Comparison of ENCODE assay signal across 8 mouse cellular contexts in genomic region chr9:120674855-120675254, GRCm38 (mm10).
DNase-seq lines count a peak whose midpoint lies in the region; ATAC-seq lines count a peak whose summit lies in the region.

No protein-coding gene starts in this region.

- H3K27ac ChIP-seq in lung, embryonic 16.5 days (ENCODE audit: low read length): no peak overlapping the region
- H3K27ac ChIP-seq in forebrain, embryonic 14.5 days (ENCODE audit: low read depth, low read length): no peak overlapping the region
- H3K27ac ChIP-seq in limb, embryonic 15.5 days: no peak overlapping the region

- 3% methylated on average over 11 of the region's 11 CpGs for WGBS in lung, embryonic 16.5 days
- WGBS in forebrain, embryonic 14.5 days: 6% methylated on average over 11 of the region's 11 CpGs
- 10% methylated on average over 11 of the region's 11 CpGs for WGBS in limb, embryonic 15.5 days

- DNase-seq in lung, postnatal 10 days: no peak
- no peak for DNase-seq in forebrain, embryonic 14.5 days (ENCODE audit: low spot score)
- DNase-seq in thymus, postnatal 25 days: peak; percentile 50
- no peak for DNase-seq in MN1 (ENCODE audit: low spot score)
- DNase-seq in testis, postnatal 10 days (ENCODE audit: low spot score): no peak
- no peak for DNase-seq in gastrocnemius, postnatal 4 days (ENCODE audit: low spot score in 2 of 2)

- H3K36me3 ChIP-seq in lung, embryonic 16.5 days (ENCODE audit: control insufficient read depth, insufficient read depth, low read length): no peaks in the 10 kb centered on the region
- no peaks in the 10 kb centered on the region for H3K36me3 ChIP-seq in forebrain, embryonic 14.5 days (ENCODE audit: control insufficient read depth, insufficient read depth, low read length)
- H3K36me3 ChIP-seq in limb, embryonic 15.5 days: no peaks in the 10 kb centered on the region

- peaks cover 14% of the 10 kb centered on the region; the same call in 1 of the 2 replicates for H3K4me1 ChIP-seq in lung, embryonic 16.5 days (replicated peaks; ENCODE audit: control insufficient read depth, insufficient read depth, low read length)
- peaks cover 29% of the 10 kb centered on the region for H3K4me1 ChIP-seq in forebrain, embryonic 14.5 days (ENCODE audit: control insufficient read depth, insufficient read depth, low read length)
- peaks cover 25% of the 10 kb centered on the region for H3K4me1 ChIP-seq in limb, embryonic 15.5 days

- H3K9ac ChIP-seq in lung, embryonic 16.5 days (ENCODE audit: low read length): no peak overlapping the region
- H3K9ac ChIP-seq in forebrain, embryonic 14.5 days (ENCODE audit: low read length): no peak overlapping the region
- H3K9ac ChIP-seq in limb, embryonic 15.5 days: no peak overlapping the region

- H3K9me3 ChIP-seq in lung, embryonic 16.5 days (ENCODE audit: control insufficient read depth, low read length): no peaks in the 10 kb centered on the region
- H3K9me3 ChIP-seq in forebrain, embryonic 14.5 days (replicated peaks; ENCODE audit: control insufficient read depth, low read length): no peaks in the 10 kb centered on the region
- H3K9me3 ChIP-seq in limb, embryonic 15.5 days: no peaks in the 10 kb centered on the region

- peak overlapping the region; percentile 35; the same call in 1 of the 2 replicates for H3K4me3 ChIP-seq in lung, embryonic 16.5 days (ENCODE audit: low read length)
- H3K4me3 ChIP-seq in forebrain, embryonic 14.5 days (ENCODE audit: low read depth, low read length): no peak overlapping the region
- no peak overlapping the region for H3K4me3 ChIP-seq in limb, embryonic 15.5 days

- H3K27me3 ChIP-seq in lung, embryonic 16.5 days (ENCODE audit: control insufficient read depth, insufficient read depth, low read depth, low read length): peaks cover 6% of the 10 kb centered on the region
- no peaks in the 10 kb centered on the region for H3K27me3 ChIP-seq in forebrain, embryonic 14.5 days (replicated peaks; ENCODE audit: control insufficient read depth, insufficient read depth, low read length)
- H3K27me3 ChIP-seq in limb, embryonic 15.5 days: 0 out of 2 replicates have a peak, but pooled peaks cover 6% of the 10 kb centered on the region

- H3K4me2 ChIP-seq in lung, embryonic 16.5 days (ENCODE audit: low read depth, low read length): peak overlapping the region; percentile 58; the same call in 1 of the 2 replicates
- peak overlapping the region; percentile 42 for H3K4me2 ChIP-seq in forebrain, embryonic 14.5 days (ENCODE audit: low read length)
- H3K4me2 ChIP-seq in limb, embryonic 15.5 days: peak overlapping the region; percentile 53

- no peak for ATAC-seq in lung, embryonic 16.5 days (ENCODE audit: low read depth)
- ATAC-seq in forebrain, embryonic 14.5 days: no peak
- ATAC-seq in limb, embryonic 15.5 days (ENCODE audit: insufficient number of reproducible peaks, low FRiP score, low TSS enrichment, low read depth): no peak
